Mouse (Mus musculus): ENCODE measurements around the gene Zfp426.

DNA sequence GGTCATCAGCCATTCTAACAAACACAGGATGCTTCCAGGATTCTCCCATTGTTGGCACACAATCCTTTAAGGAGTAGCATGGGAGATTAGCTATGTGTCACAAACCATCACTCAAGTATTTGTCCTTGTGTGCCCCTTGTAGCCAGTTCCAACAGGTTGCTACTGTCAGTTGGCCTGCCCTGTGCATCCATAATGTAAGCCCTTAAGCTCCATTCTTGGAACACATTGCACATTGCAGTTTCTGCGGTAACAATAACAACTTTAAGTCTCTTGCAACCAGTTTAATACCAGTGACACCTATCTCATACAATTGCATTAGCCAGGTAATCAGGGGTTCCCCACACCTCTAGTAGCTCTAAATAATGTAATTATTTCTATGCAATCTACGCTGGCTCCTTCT, 44.1 kb upstream of the Zfp426 start:
- TF ChIP-seq CTCF (IDR thresholded peaks at IDR 0.05; ENCODE audit: control insufficient read depth, insufficient read depth, low read length) (no peak), POLR2A (IDR thresholded peaks at IDR 0.05; ENCODE audit: borderline replicate concordance, control insufficient read depth, low read depth, low read length) (no peak)

Data from bone marrow, adult 2 months (tissue).